Mouse (Mus musculus) layer of hippocampus, adult 8-10 months (tissue): ENCODE measurements around the gene Nr3c2. TPM values are rescaled to one million over a fixed set of nuclear protein-coding genes. Genes with fewer than 3 reads are reported as not detected.
A peak's percentile ranks its signal among the peaks of the same experiment; 100 is the strongest.

Source experiments
- DNase-seq, 2 experiments: peaks; one replicate each; pipeline ENCODE4 v3.0.0; 2022; ENCODE audit warnings: low spot score in 2 of 2
- total RNA-seq, 4 experiments: library from RNA; stranded (reverse); gene quantifications; 2 replicates each; pipeline ENCODE4 v1.2.4; 2022

Nr3c2 gene
- total RNA-seq, 4 experiments from 2014 or later = 144 to 159 (median 150) TPM

DNA sequence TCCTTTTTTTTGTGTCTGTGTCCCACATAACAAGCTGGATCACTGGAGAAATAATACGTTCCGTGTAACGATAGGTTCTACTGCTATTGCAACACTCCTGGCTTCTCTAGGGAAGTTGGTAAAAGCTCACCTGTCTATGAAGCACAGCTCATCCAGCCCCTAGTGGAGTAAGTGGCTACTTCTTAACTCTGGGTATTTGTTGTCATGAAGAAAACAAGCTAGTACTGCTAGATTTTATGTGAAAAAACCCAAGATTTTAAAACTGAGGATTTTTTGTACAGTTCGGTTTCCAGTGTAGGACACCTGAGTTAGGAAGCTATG lies 271.2 kb downstream of the Nr3c2 start:
- DNase-seq = no peak

DNA sequence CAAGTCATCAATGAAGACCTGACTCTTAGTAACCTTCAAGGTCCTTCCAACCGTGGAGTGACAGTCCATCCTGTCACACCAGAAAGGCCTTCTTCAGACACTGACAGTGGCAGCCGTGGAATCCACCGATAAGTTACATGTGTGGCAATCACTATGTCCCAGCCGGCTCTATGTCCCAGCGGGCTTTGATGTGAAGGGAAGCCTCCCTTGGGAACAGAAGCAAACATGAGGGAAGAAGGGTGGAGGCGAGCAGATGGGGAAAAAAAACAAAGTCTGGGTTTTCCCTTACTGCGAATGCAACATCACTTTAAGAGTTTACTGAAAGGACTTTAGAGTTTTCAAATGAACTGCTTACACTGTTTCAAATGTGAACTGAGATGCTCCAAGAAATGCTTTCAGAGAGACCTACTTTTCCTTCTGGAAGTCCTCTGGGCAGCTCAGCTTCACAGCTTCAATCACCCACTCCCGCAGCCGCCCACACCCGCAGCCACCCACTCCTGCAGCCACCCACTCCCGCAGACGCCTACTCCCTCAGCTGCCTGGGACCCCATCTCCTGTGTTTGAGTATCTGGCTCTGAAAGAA lies 273.9 kb downstream of the Nr3c2 start:
- DNase-seq = no peak

DNA sequence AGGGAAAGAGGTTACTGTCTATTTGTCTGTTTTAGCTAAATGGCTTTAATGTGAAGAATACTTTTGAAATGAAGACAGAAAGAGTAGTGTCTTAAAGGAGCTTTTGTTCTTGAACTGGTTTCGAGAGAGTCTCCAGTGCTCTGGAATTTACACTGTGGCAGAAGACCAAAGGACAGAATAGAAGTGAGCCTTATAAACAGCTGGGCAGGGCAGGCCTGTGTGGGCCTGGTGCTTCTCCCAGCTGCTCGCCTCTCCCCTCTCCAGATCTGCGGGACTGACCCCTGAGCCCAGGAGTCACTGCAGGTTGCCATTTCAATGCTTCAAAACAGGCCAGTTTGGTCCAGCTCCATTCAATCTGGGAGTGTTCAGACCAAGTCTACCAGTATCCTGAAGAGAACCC lies 274.5 kb downstream of the Nr3c2 start:
- no peak for DNase-seq

DNA sequence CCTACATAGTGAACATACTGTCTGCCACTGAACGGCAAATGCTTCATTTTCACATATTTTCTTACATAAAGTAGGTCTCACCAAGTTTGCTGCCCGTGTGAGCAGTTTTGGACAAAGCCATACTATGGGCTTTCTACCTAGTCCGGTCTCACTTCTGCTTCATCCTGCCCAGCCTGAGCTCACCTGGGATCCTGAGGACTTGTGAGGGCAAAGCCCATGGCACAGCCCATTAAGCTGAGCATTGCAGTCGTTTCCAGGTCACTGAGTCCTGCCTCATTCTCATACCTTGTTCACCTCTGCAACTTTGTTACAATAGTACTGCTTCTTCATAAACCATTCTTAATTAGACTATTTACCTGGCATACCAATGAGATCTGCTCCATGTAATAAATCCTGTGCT lies 276.2 kb downstream of the Nr3c2 start:
- no peak for DNase-seq

DNA sequence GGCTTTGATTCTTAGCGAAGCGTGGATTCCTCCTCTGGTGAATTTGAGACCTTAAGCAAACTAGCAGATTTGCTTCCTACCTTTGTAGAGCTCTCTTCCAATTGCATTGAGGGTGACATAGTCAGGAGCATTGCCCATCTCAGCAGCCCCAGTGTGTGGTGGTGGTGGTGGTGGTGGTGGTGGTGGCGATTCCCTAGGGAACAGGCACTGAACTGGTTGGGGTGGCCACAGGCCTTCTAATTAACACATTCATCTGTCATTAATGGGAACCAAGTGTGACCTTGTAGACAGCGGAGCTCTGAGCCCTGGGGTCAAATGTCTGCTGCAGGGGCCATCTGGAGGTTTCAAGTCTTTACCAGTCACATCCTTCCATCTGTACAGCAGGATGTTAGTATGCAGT lies 277.1 kb downstream of the Nr3c2 start:
- no peak for DNase-seq

DNA sequence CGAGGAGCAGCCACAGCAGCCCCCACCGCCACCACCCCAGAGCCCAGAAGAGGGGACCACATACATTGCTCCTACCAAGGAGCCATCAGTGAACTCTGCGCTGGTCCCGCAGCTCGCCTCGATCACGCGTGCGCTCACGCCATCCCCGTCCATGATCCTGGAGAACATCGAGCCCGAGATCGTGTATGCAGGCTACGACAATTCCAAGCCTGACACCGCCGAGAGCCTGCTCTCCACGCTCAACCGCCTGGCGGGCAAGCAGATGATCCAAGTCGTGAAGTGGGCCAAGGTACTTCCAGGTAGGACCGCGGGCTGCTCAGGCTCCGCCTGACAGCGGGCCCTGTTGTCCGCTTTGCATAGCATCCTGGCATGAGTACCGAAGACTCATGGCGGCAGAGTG lies 286.6 kb downstream of the Nr3c2 start:
- no peak for DNase-seq

DNA sequence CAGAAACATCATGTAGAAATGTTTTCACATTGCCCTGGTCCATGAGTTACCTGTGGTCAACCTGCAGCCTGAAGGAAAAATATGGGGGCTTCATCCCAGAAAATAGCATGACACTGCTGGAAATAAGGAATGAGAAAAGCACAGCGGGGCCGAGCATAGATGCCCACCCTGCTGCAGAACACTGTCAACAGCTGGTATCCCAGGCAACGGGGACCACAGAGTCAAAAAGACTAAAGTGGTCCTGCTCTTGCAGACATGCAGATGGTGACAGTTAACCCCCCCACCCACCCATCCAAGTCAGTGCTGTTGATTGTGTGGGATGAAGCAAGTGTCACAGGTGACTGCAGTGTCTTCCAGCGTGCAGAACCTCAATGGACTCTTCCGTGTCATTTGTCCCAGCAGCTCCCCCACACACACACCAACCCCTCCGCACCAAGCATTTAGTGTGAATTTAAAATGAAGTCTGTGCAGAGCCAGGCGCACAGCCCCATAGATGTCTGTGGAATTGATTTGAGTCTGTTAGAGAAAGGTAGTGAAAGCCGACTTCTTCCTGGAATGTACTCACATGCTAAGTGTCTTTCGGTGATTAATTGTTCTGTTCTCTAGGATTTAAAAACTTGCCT lies 287.8 kb downstream of the Nr3c2 start:
- no peak for DNase-seq

DNA sequence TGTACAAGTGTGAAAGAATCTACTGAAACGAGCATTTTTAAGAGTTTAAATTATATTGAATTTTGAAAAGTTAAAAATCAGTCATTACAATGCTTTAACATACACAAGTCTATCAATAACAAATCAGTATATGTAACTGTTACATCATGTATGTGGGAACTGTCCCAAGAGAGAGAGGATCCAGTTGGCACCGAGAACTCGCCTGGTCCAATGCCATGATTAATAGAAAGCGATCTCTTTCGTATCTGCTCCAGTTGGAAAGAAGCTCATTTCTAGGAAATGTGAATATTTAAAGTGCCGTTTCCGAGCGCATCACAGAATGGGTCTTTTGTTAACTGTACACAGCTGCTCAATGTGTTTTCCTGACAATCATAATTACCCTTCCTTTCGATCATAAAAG lies 288.5 kb downstream of the Nr3c2 start:
- peak in 1 of 2 experiments; percentile 45 for DNase-seq

DNA sequence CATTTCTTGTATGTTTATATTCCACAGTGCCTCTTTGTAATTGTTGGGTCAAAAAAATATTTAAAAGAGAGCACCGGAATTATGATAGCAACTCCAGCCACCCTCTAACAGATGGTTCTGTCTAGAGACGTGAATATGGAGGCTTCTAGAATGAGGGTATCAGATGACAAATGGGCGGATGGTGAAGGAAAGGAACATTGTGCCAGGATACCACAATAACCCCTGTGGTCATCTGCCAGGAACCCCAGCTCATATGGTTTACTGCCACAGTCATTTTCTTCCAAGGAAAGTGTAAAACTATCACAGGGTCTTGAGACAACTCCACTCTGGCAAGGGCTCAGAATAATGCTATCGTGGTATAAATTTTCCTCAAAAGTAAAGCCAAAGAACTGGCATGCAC lies 289.1 kb downstream of the Nr3c2 start:
- DNase-seq = no peak

DNA sequence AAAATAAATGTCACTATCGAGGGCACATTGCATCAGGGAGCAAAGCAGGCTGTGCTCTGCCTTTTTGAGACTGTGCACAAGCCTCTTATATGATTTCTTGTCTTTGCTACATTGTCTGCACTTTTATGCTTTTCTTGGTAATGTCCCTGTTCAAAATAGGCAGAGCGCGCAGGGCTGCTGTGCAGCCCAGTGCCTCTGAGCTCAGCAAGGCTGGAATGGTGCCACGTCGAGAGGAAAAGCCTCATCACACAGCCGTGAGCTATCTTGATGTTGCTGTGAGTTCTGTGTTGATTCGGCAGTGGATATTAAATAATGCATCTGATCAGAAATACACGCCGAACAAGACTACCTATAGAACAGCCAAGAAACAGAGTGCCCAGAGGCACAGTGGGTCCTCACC lies 290.1 kb downstream of the Nr3c2 start:
- DNase-seq = peak in 1 of 2 experiments; percentile 26

DNA sequence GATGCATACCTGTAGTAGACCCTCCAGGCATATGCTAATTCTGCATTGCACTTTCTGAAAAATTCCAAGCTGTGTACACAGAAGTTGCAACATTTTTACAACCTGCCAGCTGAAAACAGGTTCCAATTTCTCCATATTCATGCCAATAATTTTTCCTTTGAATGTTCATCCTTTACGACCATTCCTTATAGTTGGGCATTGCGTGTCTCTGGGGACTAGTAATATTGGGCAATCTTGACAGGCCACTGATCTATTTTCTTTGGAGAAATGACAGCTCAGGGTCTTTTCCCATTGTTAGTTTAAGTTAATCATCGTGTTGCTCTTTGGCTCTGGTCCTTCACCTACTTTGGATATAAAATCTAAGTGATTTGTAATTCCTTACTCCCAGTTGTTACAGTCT lies 291.2 kb downstream of the Nr3c2 start:
- no peak for DNase-seq

DNA sequence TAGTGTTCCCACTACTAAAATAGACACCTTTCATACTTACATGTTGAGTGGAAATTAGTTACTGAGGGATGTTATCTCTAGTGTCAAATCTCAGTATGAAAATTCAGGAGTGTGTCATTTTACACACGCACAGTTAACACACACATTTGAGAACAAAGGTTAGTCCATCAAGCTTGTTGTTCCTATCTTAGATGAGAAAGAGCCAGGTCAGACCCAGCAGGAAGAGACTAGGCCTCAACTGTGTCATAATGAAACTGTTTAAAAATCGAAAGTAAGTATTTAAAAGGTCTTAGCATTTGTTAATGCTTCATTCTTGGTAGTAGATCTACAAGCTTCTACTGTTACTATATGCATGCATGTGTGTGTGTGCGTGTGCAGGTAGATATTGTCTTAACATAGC lies 310.1 kb downstream of the Nr3c2 start:
- DNase-seq = no peak

DNA sequence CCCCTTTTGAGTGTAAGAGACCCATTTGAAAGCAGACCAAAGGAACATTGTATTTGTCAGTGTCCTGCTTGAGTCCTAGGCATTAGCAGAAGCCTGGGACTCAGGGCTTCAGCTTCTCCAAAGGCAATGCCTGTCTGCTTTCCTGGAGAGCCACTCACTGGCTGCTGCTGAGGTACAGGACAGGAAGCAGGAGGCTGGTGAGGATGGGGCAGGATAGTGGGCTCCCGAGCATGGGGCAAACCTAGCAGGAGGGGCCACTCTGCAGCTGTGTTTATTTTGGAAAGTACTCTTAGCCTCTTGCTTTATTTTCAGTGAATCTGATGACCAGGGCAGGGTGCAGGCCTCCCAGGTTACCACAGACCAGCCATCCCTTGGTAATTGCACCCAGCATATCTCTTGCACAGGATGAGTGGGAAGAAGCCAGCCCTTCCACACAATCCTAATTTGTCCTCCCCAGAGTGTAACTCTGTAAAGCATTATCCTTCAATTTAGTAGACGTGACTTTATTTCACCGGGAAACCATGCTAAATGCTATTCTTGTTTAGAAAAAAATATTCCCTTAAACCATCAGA lies 314.7 kb downstream of the Nr3c2 start:
- no peak for DNase-seq

DNA sequence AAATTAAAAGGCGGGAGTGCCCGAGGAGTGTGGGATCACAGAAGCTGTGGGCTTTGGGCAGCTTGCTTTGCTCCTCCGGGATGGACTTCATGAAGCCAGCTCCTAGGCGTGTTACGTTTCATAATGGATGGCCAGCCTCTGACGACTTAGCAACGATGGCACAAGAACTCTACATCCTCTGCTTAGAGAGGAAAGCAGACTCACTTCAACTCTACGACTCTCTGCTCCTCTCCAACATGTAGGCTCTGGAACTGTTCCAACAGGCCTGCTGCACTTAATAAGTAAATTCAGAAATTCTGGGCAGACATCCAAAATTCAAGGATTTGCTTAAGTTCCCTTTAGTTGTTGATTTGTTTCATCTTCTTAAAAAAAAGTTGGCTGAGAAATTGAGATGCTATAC lies 315.4 kb downstream of the Nr3c2 start:
- DNase-seq = no peak

DNA sequence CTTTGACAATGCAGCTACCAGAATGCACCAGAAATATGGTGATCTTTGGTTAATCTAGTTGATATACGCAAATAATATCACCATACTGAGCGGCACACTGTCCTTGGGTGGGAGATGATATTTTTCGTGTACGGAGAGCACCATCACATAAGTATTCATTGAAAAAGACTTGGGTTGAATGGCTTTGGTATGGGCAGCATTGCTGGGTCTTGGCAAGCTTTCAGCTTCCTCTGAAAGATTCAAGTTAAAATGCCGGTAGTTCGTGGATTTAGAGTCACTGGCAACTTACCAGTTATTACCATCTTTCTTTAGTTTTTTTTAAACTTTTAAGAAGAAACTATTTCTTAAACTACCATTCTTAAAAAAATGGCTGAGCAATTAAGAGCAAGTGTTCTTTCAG lies 315.9 kb downstream of the Nr3c2 start:
- DNase-seq = no peak

DNA sequence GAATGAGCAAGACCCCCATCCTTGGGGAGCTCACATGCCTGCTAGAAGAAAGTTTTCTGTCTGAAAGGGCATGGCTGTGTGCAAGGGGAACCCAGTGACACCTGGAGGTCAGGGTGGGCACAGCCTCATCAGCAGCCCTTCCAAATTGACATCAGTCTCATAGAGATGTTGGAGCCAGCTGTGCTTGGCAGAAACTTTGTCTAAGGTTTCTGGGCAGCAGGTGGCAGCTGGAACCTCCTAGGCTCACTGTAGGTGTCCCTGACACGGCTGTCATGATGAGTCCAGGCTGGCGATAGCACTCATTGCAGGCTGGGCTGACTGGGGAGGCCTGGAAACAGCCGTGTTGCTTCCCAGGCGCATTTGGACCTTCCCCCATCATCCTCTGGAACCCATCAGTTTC lies 323.9 kb downstream of the Nr3c2 start:
- no peak for DNase-seq

DNA sequence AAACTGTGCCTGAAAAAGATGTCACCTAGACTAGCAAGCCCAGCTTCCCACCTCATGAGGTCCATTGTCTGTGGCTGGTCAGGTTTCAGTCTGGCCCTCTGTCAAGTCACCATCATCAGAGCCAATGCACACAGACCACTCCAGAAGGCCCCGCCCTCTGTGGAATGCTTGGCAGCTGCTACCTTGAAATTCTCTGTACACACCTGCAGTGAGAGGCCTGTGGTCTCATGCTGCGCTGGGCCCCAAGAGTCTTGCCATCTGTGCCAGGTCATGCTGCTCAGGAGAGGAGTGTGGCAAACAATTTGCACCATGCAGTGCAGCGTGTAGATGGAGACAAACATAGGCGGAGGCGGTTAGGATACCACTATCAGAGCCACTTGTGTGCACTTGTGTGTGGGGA lies 328.5 kb downstream of the Nr3c2 start:
- DNase-seq = no peak

DNA sequence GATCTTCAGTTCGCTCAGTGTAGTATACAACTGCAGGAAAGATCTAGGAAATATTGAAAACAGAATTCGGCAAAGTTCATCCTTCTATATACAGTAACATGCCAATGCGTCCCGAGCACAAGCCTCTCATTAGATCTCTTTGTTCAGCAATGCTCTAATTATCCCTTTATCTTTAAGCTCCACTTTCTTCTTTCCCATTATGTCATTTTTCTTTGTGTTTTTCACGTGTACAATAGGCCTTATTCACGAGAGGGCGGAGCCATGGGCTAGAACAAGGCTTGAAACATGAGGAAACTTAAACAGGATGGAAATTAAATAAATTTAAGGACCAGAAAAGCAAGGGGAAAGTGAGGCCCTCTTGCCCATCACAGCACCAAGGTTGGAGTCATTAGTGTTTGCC lies 329.4 kb downstream of the Nr3c2 start:
- DNase-seq = no peak

DNA sequence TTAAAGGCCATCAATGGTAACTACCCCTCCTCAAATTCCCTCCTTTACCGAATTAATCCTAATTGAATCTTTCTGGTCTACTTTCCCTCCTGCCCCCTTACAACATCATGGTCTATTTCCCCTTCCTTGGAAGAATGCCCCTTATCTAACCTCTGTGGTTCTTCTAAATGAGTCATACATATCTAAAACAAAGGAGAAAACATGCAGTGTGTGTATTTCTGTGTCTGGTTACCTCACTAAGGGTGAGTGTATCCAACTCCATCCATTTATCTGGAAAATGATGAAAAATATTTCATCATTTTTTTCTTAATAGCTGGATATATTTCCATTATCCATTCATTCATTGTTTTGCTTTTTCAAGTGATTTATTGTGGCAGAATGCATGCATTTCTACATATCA lies 332.0 kb downstream of the Nr3c2 start:
- DNase-seq = no peak

DNA sequence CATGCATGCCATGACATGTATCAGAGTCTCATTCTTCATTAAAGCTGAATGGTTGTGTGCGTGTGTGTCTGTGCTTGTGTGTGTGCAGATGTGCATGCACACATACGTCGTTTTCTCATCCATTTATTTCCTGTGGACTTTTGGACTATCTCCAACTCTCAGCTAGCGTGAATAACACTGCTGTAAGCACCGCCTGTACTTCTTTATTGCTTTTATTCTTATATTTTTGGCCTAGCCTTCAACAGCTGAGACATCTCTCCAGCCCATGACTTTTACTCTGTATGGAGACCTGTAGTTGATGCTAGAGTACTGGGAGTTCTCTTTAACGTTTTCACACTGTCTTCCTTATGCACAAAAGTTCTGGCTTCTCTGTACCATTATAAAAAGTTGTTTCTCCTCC lies 332.6 kb downstream of the Nr3c2 start:
- DNase-seq = no peak

DNA sequence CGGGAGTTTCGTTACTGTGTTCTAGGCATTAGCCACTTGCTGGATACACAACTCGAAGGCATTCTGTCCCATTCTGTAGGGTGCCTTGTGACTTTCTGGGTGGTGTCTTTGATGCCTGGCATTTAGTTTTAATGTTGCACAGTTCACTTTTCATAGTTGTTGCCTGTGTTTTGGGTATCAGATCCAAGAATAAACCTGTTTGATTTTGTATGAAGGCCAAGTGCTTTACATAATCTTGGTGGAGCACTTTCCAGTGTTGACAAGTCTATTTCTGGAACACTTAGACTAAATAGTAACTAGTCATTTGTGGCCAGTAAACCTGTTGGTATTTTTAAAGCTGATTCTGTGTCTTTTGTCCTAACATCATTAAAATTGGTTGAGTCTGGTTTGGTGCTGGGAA lies 333.2 kb downstream of the Nr3c2 start:
- DNase-seq = no peak

DNA sequence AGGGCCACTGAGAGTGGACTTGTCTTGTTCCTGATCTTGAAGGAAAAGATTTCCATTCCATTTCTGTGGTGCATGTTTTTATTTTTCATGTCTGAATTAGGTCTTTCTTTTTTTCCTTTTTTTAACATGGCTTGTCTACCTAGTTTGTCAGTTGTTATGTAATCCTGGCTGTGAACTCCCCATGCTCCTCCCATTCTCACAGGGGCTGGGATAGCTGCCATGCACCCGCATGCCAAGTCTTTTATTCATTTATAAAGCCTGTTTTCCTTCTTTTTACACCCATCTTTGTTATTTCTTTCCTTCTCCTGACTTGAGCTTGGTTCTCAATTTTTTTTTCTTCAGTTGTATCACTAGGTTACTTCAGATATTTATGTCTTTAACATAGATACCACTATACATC lies 337.5 kb downstream of the Nr3c2 start:
- DNase-seq = peak in 1 of 2 experiments; percentile 35

DNA sequence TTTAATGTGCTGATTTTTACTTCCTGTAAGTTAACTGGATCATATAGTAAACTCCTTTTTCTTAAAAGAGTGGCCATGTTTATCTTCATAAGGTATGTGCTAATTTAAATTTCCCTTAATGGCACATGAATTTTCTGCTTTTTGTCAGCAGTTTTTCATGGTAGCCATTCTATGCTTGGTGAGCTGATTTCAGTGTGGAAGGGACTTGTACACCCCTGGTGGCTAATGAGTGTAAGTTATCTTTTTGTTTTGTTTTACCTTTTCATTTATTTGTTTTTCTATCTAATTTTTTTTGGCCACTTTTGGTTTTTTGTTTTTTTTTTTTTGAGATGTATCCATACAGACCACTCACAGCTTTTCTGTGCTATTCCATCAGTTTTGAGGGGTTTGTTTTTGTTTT lies 340.2 kb downstream of the Nr3c2 start:
- no peak for DNase-seq

DNA sequence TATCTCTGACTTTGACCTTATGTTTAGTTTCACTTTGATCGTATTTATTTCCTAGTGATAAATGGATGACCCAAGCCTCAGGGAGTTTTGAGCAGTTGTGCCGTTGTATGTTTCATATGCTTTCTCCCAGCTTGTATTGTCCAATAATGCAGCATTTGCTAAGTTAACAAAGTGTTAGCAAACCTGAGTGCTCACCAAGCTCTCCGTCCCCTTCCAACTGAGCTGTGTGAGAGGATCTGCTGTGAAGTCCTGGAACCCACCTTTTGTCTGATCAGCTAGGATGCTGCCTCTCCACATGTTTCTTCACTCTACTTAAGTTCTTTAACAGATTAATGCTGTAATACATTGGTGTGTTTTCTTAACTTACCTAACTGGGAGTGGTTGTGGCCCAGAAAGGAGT lies 342.1 kb downstream of the Nr3c2 start:
- DNase-seq = no peak
